Mouse (Mus musculus): ENCODE data around the gene Mkrn3. TPM values are rescaled to one million over a fixed set of nuclear protein-coding genes. Genes with fewer than 3 reads are reported as not detected.

Gene Mkrn3
- total and polyA plus RNA-seq, 3 experiments: not detected

GRCm38 (mm10) chr7:62407803-62408202 is 12.1 kb downstream of the Mkrn3 start:
- H3K4me1 ChIP-seq (ENCODE audit: control insufficient read depth in 1 of 2, insufficient read depth in 2 of 2, low read length in 2 of 2): no peaks in the 10 kb centered on the region
- H3K9me3 ChIP-seq (replicated peaks; ENCODE audit: insufficient read depth, low read length): no peaks in the 10 kb centered on the region
- H3K9ac ChIP-seq (ENCODE audit: control insufficient read depth, low read depth, low read length, poor library complexity, severe bottlenecking): no peak overlapping the region
- TF ChIP-seq ZC3H11A (IDR thresholded peaks at IDR 0.05; ENCODE audit: low read depth, low read length): no peak
- no peak for DNase-seq (ENCODE audit: low read depth, low spot score)
- no peaks in the 10 kb centered on the region for H3K27me3 ChIP-seq (ENCODE audit: control insufficient read depth in 1 of 2, insufficient read depth in 2 of 2, low read length in 2 of 2)
- no peak overlapping the region for H3K27ac ChIP-seq (ENCODE audit: control insufficient read depth, low read depth, low read length)
- H3K79me2 ChIP-seq (ENCODE audit: control insufficient read depth, insufficient read depth, low read length, poor library complexity): no peaks in the 10 kb centered on the region
- no peaks in the 10 kb centered on the region for H3K36me3 ChIP-seq (ENCODE audit: control insufficient read depth in 1 of 2, insufficient read depth in 2 of 2, low read length in 2 of 2)
- H3K4me3 ChIP-seq (ENCODE audit: control insufficient read depth in 1 of 2, insufficient read depth in 1 of 2, low read depth in 2 of 2, low read length in 2 of 2): no peak overlapping the region

GRCm38 (mm10) chr7:62406573-62407050 is 13.3 kb downstream of the Mkrn3 start:
- Histone ChIP-seq H3K9ac (ENCODE audit: control insufficient read depth, low read depth, low read length, poor library complexity, severe bottlenecking) (no peak overlapping the region), H3K27me3 (ENCODE audit: control insufficient read depth in 1 of 2, insufficient read depth in 2 of 2, low read length in 2 of 2) (no peaks in the 10 kb centered on the region)

GRCm38 (mm10) chr7:62392202-62392601 is 27.7 kb downstream of the Mkrn3 start:
- no peak overlapping the region for H3K27ac ChIP-seq (ENCODE audit: control insufficient read depth, low read depth, low read length)
- no peak overlapping the region for H3K9ac ChIP-seq (ENCODE audit: control insufficient read depth, low read depth, low read length, poor library complexity, severe bottlenecking)
- DNase-seq (ENCODE audit: low read depth, low spot score): no peak
- no peaks in the 10 kb centered on the region for H3K4me1 ChIP-seq (ENCODE audit: control insufficient read depth in 1 of 2, insufficient read depth in 2 of 2, low read length in 2 of 2)
- no peaks in the 10 kb centered on the region for H3K79me2 ChIP-seq (ENCODE audit: control insufficient read depth, insufficient read depth, low read length, poor library complexity)
- no peak for TF ChIP-seq TAL1 (IDR thresholded peaks at IDR 0.05; ENCODE audit: low read length)
- no peaks in the 10 kb centered on the region for H3K27me3 ChIP-seq (ENCODE audit: control insufficient read depth in 1 of 2, insufficient read depth in 2 of 2, low read length in 2 of 2)
- H3K4me3 ChIP-seq (ENCODE audit: control insufficient read depth in 1 of 2, insufficient read depth in 1 of 2, low read depth in 2 of 2, low read length in 2 of 2): no peak overlapping the region
- no peaks in the 10 kb centered on the region for H3K36me3 ChIP-seq (ENCODE audit: control insufficient read depth in 1 of 2, insufficient read depth in 2 of 2, low read length in 2 of 2)
- no peaks in the 10 kb centered on the region for H3K9me3 ChIP-seq (replicated peaks; ENCODE audit: insufficient read depth, low read length)

More at GRCm38 (mm10) chr7:62406573-62407050, 13.3 kb downstream of the Mkrn3 start:
- H3K36me3 ChIP-seq (ENCODE audit: control insufficient read depth in 1 of 2, insufficient read depth in 2 of 2, low read length in 2 of 2): no peaks in the 10 kb centered on the region
- no peak overlapping the region for H3K27ac ChIP-seq (ENCODE audit: control insufficient read depth, low read depth, low read length)
- TF ChIP-seq ZMIZ1 (IDR thresholded peaks at IDR 0.05; ENCODE audit: low read depth, low read length) (no peak), NRF1 (IDR thresholded peaks at IDR 0.05; ENCODE audit: insufficient read depth, low read depth, low read length, poor library complexity, severe bottlenecking) (no peak), CHD1 (IDR thresholded peaks at IDR 0.05; ENCODE audit: low read depth, low read length) (no peak), E2F4 (IDR thresholded peaks at IDR 0.05; ENCODE audit: borderline replicate concordance, low read depth, low read length) (no peak), TAL1 (IDR thresholded peaks at IDR 0.05; ENCODE audit: low read length) (no peak), USF2 (IDR thresholded peaks at IDR 0.05; ENCODE audit: borderline replicate concordance in 1 of 2, insufficient read depth in 1 of 2, low read depth in 1 of 2, low read length in 2 of 2) (no peak), SMC3 (IDR thresholded peaks at IDR 0.05; ENCODE audit: low read depth, low read length) (no peak)
- no peak for DNase-seq (ENCODE audit: low read depth, low spot score)
- H3K9me3 ChIP-seq (replicated peaks; ENCODE audit: insufficient read depth, low read length): no peaks in the 10 kb centered on the region
- H3K4me3 ChIP-seq (ENCODE audit: control insufficient read depth in 1 of 2, insufficient read depth in 1 of 2, low read depth in 2 of 2, low read length in 2 of 2): no peak overlapping the region
- no peaks in the 10 kb centered on the region for H3K79me2 ChIP-seq (ENCODE audit: control insufficient read depth, insufficient read depth, low read length, poor library complexity)
- no peaks in the 10 kb centered on the region for H3K4me1 ChIP-seq (ENCODE audit: control insufficient read depth in 1 of 2, insufficient read depth in 2 of 2, low read length in 2 of 2)

- no peaks in the 10 kb centered on the region for H3K36me3 ChIP-seq (ENCODE audit: control insufficient read depth in 1 of 2, insufficient read depth in 2 of 2, low read length in 2 of 2)
- TF ChIP-seq ZNF384 (IDR thresholded peaks at IDR 0.05; ENCODE audit: low read depth, low read length) (no peak), SIN3A (IDR thresholded peaks at IDR 0.05; ENCODE audit: low read length) (no peak), SMC3 (IDR thresholded peaks at IDR 0.05; ENCODE audit: low read depth, low read length) (peak; percentile 28; the same call in 1 of the 2 replicates)
- H3K4me3 ChIP-seq (ENCODE audit: control insufficient read depth in 1 of 2, insufficient read depth in 1 of 2, low read depth in 2 of 2, low read length in 2 of 2): no peak overlapping the region
- H3K27me3 ChIP-seq (ENCODE audit: control insufficient read depth in 1 of 2, insufficient read depth in 2 of 2, low read length in 2 of 2): no peaks in the 10 kb centered on the region
- H3K9ac ChIP-seq (ENCODE audit: control insufficient read depth, low read depth, low read length, poor library complexity, severe bottlenecking): no peak overlapping the region
- no peaks in the 10 kb centered on the region for H3K4me1 ChIP-seq (ENCODE audit: control insufficient read depth in 1 of 2, insufficient read depth in 2 of 2, low read length in 2 of 2)
- H3K9me3 ChIP-seq (replicated peaks; ENCODE audit: insufficient read depth, low read length): no peaks in the 10 kb centered on the region
- no peak overlapping the region for H3K27ac ChIP-seq (ENCODE audit: control insufficient read depth, low read depth, low read length)
- H3K79me2 ChIP-seq (ENCODE audit: control insufficient read depth, insufficient read depth, low read length, poor library complexity): no peaks in the 10 kb centered on the region
- DNase-seq (ENCODE audit: low read depth, low spot score): no peak
Measured at GRCm38 (mm10) chr7:62388291-62388690, 31.6 kb downstream of the Mkrn3 start.
